Mouse (Mus musculus): ENCODE data around the gene Glud1. TPM values are rescaled to one million over a fixed set of nuclear protein-coding genes. Genes with fewer than 3 reads are reported as not detected.
A peak's percentile ranks its signal among the peaks of the same experiment; 100 is the strongest.

Gene Glud1
- polyA plus RNA-seq, 2 experiments, result 145 to 186 TPM

DNA sequence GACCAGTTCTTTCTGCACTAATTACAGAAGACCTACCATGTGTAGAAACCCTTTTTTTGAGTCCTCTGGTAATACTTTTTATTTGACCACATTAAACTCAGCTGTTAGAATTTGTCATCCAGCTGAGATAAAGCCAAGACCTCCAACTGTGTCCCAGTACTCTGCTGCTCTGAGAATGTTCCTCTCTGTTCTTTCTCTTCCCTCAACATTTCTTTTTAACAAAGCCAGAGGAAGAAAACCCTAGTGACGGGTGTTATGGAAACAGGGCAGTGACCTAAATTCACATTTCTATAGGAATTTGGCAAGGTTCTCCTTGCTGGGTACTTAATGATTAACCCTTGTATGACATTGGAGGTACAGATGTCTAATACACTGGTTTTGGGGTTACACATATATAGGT, 28.9 kb downstream of the Glud1 start:
- Histone ChIP-seq H3K4me1 (replicated peaks; ENCODE audit: control insufficient read depth in 2 of 2, insufficient read depth in 2 of 2, low read length in 1 of 2) (no peaks in the 10 kb centered on the region), H3K27ac (no peak overlapping the region), H3K36me3 (replicated peaks; ENCODE audit: control insufficient read depth, insufficient read depth, low read depth) (peaks cover 12% of the 10 kb centered on the region), H3K9ac (replicated peaks) (no peak overlapping the region), H3K27me3 (ENCODE audit: control insufficient read depth, insufficient read depth, low read length) (no peaks in the 10 kb centered on the region), H3K4me2 (ENCODE audit: low read depth) (no peak overlapping the region), H3K9me3 (ENCODE audit: control insufficient read depth, low read length) (no peaks in the 10 kb centered on the region), H3K4me3 (ENCODE audit: insufficient read depth in 1 of 2, low read depth in 2 of 2, low read length in 2 of 2) (no peak overlapping the region)
- no peak for TF ChIP-seq CTCF (IDR thresholded peaks at IDR 0.05; ENCODE audit: low read depth)
- no peak for TF ChIP-seq EP300 (IDR thresholded peaks at IDR 0.05; ENCODE audit: low read depth)
- DNase-seq (ENCODE audit: low read depth in 3 of 3, low spot score in 3 of 3), result no peak
- 47% methylated on average over 1 of the region's 1 CpGs for WGBS (ENCODE audit: insufficient replicate concordance)
- ATAC-seq (ENCODE audit: insufficient read depth), result no peak

DNA sequence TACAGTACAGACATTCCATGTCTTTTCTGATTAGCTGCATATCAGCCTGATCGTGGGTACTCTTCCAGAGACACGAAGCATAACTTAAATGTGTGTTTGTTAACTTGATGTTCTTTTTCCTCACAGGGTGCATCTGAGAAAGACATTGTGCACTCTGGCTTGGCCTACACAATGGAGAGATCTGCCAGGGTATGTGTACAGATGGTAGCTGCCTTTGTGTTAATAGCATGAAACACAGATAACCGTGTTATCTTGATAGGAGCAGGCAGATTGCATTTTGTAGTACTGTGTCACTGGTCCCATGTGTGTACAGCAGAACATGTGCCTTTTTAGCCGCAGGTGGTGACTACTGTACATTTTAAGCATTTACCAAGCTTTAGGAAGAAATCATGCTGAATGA, 31.5 kb downstream of the Glud1 start:
- H3K9ac ChIP-seq (replicated peaks), result no peak overlapping the region
- no peaks in the 10 kb centered on the region for H3K9me3 ChIP-seq (ENCODE audit: control insufficient read depth, low read length)
- H3K36me3 ChIP-seq (replicated peaks; ENCODE audit: control insufficient read depth, insufficient read depth, low read depth), result peaks cover 4% of the 10 kb centered on the region
- no peak overlapping the region for H3K27ac ChIP-seq
- TF ChIP-seq CTCF (IDR thresholded peaks at IDR 0.05; ENCODE audit: low read depth) (no peak), EP300 (IDR thresholded peaks at IDR 0.05; ENCODE audit: low read depth) (no peak)
- 65% methylated on average over 4 of the region's 4 CpGs for WGBS (ENCODE audit: insufficient replicate concordance)
- DNase-seq (ENCODE audit: low read depth in 3 of 3, low spot score in 3 of 3) (no peak), ATAC-seq (ENCODE audit: insufficient read depth) (no peak)
- no peaks in the 10 kb centered on the region for H3K27me3 ChIP-seq (ENCODE audit: control insufficient read depth, insufficient read depth, low read length)
- H3K4me1 ChIP-seq (replicated peaks; ENCODE audit: control insufficient read depth in 2 of 2, insufficient read depth in 2 of 2, low read length in 1 of 2), result no peaks in the 10 kb centered on the region
- H3K4me2 ChIP-seq (ENCODE audit: low read depth), result no peak overlapping the region
- H3K4me3 ChIP-seq (ENCODE audit: insufficient read depth in 1 of 2, low read depth in 2 of 2, low read length in 2 of 2), result no peak overlapping the region

DNA sequence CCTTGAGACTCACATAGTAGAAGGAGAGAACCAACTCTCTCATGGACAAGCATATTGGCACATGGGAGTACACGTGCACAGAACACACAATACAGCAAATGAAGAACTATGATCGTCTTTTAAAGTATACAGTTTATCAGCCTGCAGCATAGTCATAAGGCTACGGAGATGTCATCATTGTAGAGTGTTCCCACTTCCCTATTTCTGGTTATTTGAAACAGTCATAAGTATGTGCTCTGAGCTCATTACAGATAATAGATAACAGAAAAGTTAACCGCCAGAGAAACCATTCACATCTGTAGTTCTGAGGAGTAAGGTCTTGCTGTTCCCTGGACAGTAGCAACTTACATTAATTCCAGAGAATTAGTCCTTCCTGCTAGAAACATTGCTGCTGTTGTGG, 32.6 kb downstream of the Glud1 start:
- WGBS (ENCODE audit: insufficient replicate concordance), result 36% methylated on average over 4 of the region's 4 CpGs

DNA sequence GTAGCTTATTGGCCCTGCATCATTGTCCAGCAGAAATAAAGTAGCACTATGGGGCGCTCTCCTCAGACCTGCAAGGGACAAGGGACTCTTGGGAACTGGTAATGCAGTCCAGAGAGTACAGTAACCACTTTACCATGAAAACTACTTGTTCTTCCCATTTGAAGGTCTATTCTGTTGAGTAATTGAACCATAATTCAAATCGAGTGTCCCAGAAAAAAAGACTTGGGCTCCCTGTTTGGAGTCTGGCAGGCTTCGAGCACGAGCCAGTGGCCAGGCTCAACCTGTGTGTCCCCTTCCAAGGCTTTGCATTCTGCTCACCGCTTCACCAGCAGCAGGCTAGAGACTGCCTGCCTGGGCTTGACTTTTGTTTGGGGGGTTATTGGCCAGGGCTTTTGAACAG, 33.8 kb downstream of the Glud1 start:
- DNase-seq (ENCODE audit: low read depth in 3 of 3, low spot score in 3 of 3) (no peak), ATAC-seq (ENCODE audit: insufficient read depth) (no peak)
- H3K9me3 ChIP-seq (ENCODE audit: control insufficient read depth, low read length), result no peaks in the 10 kb centered on the region
- no peak overlapping the region for H3K4me2 ChIP-seq (ENCODE audit: low read depth)
- no peak overlapping the region for H3K27ac ChIP-seq
- H3K4me1 ChIP-seq (replicated peaks; ENCODE audit: control insufficient read depth in 2 of 2, insufficient read depth in 2 of 2, low read length in 1 of 2), result peaks cover 0 to 5% of the 10 kb centered on the region in 2 experiments; a peak in 2 of 4 replicates
- no peak for TF ChIP-seq EP300 (IDR thresholded peaks at IDR 0.05; ENCODE audit: low read depth)
- no peak for TF ChIP-seq CTCF (IDR thresholded peaks at IDR 0.05; ENCODE audit: low read depth)
- H3K4me3 ChIP-seq (ENCODE audit: insufficient read depth in 1 of 2, low read depth in 2 of 2, low read length in 2 of 2), result no peak overlapping the region
- 75% methylated on average over 5 of the region's 5 CpGs for WGBS (ENCODE audit: insufficient replicate concordance)
- no peaks in the 10 kb centered on the region for H3K27me3 ChIP-seq (ENCODE audit: control insufficient read depth, insufficient read depth, low read length)
- no peak overlapping the region for H3K9ac ChIP-seq (replicated peaks)
- H3K36me3 ChIP-seq (replicated peaks; ENCODE audit: control insufficient read depth, insufficient read depth, low read depth), result peaks cover 1% of the 10 kb centered on the region

More for the DNA sequence above, 32.6 kb downstream of the Glud1 start:
- no peak overlapping the region for H3K4me3 ChIP-seq (ENCODE audit: insufficient read depth in 1 of 2, low read depth in 2 of 2, low read length in 2 of 2)
- TF ChIP-seq CTCF (IDR thresholded peaks at IDR 0.05; ENCODE audit: low read depth), result no peak
- no peak for TF ChIP-seq EP300 (IDR thresholded peaks at IDR 0.05; ENCODE audit: low read depth)
- no peak overlapping the region for H3K9ac ChIP-seq (replicated peaks)
- ATAC-seq (ENCODE audit: insufficient read depth) (no peak), DNase-seq (ENCODE audit: low read depth in 3 of 3, low spot score in 3 of 3) (no peak)
- no peaks in the 10 kb centered on the region for H3K4me1 ChIP-seq (replicated peaks; ENCODE audit: control insufficient read depth in 2 of 2, insufficient read depth in 2 of 2, low read length in 1 of 2)
- no peaks in the 10 kb centered on the region for H3K27me3 ChIP-seq (ENCODE audit: control insufficient read depth, insufficient read depth, low read length)
- H3K9me3 ChIP-seq (ENCODE audit: control insufficient read depth, low read length), result no peaks in the 10 kb centered on the region
- peaks cover 4% of the 10 kb centered on the region for H3K36me3 ChIP-seq (replicated peaks; ENCODE audit: control insufficient read depth, insufficient read depth, low read depth)
- H3K27ac ChIP-seq, result no peak overlapping the region
- no peak overlapping the region for H3K4me2 ChIP-seq (ENCODE audit: low read depth)

DNA sequence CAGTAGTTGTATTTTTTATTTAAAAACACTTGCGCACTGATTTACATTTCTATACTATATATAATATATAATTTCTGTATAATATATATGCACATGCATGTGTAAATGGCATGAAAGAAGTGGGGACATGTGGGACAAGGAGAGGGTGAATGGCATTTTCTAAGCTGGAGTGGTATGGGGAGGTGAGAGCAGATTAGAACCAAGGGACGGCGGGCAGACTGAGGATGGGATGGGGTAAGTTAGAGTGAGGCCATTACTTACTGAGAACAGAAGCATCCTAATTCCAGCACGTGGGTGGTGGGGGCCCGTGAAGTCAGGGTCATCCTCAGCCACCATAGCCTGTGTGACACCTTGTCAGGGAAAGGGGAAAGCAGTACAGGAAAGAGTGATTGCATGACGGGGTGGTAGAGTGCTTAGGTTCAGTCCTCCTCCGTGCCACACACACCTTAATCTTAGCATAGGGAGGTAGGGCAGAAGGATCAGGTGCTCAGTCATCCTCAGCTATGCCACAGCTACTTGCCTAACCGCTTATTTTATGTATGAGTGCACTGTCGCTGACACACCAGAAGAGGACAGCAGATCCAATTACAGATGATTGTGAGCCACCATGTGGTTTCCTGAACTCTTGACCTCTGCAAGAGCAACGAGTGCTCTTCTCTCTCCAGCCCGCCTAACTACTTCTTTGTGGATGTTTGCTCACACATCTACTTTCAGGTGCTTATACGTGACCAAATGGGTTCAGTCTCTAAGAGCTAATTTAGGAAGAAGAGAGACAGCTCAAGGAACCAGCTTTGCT, 35.4 kb downstream of the Glud1 start:
- TF ChIP-seq EP300 (IDR thresholded peaks at IDR 0.05; ENCODE audit: low read depth) (no peak), CTCF (IDR thresholded peaks at IDR 0.05; ENCODE audit: low read depth) (peak; percentile 44)
- no peaks in the 10 kb centered on the region for H3K27me3 ChIP-seq (ENCODE audit: control insufficient read depth, insufficient read depth, low read length)
- no peak overlapping the region for H3K4me3 ChIP-seq (ENCODE audit: insufficient read depth in 1 of 2, low read depth in 2 of 2, low read length in 2 of 2)
- H3K36me3 ChIP-seq (replicated peaks; ENCODE audit: control insufficient read depth, insufficient read depth, low read depth), result no peaks in the 10 kb centered on the region; the same call in 1 of the 2 replicates
- peak; percentile 27 for ATAC-seq (ENCODE audit: insufficient read depth)
- WGBS (ENCODE audit: insufficient replicate concordance), result 50% methylated on average over 12 of the region's 12 CpGs
- no peak overlapping the region for H3K9ac ChIP-seq (replicated peaks)
- H3K4me2 ChIP-seq (ENCODE audit: low read depth), result no peak overlapping the region
- no peaks in the 10 kb centered on the region for H3K9me3 ChIP-seq (ENCODE audit: control insufficient read depth, low read length)
- H3K27ac ChIP-seq, result no peak overlapping the region
- peaks cover 0 to 5% of the 10 kb centered on the region in 2 experiments; a peak in 2 of 4 replicates for H3K4me1 ChIP-seq (replicated peaks; ENCODE audit: control insufficient read depth in 2 of 2, insufficient read depth in 2 of 2, low read length in 1 of 2)
- no peak for DNase-seq (ENCODE audit: low read depth in 3 of 3, low spot score in 3 of 3)
